Mouse (Mus musculus) liver, adult (tissue): ENCODE measurements around the gene Faim2.

Experiments used
- GATA4 ChIP-seq: IDR thresholded peaks from 2 replicates; pipeline ENCODE4 v1.6.1; 2014; ENCODE audit warnings: mild to moderate bottlenecking, low read length; ENCODE audit not compliant: insufficient replicate concordance

Gene Faim2

DNA sequence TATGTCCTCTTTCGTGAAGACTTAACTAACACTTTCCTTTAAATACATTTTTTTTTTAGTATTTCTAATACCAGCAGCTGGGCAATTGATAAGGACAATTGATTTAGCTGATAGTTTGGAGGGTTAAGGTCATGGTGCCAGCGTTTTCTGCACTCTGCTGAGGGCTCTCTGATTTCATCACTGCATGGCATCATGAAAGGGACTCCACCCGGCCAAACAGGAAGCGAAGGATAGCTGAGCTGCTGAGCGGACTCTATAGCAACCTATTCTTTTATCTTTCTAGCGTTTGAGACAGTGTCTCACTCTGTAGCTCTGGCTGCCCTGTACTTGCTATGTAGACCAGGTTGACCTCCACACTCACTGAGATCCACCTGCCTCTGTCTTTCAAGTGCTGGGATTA is 43.2 kb downstream of the Faim2 start:
- no peak for TF ChIP-seq GATA4

GRCm38 (mm10) chr15:99475814-99476213 is 52.2 kb downstream of the Faim2 start:
- TF ChIP-seq GATA4 = no peak

DNA sequence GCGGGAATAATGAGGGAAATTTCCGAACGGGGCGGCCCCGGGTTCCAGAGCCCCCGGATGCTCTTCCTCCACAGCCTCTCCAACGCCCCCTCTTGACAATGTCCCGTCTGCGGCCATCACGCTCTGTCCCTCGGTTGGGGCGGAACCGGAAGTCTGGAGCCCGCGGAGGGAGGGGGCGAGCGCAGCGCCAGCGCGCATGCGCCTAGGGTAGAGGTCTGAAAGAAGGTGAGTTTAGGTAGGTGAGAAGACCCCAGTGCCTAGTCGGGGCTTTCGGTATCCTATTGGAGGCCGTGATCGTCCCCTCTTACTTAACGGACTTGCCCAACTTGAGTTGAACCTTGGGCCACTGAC is 53.4 kb downstream of the Faim2 start, which contains the start of gene Bcdin3d:
Gene Bcdin3d (minus strand): TSS at position 155 of the 351 bp plus-strand sequence.
- TF ChIP-seq GATA4 = no peak

DNA sequence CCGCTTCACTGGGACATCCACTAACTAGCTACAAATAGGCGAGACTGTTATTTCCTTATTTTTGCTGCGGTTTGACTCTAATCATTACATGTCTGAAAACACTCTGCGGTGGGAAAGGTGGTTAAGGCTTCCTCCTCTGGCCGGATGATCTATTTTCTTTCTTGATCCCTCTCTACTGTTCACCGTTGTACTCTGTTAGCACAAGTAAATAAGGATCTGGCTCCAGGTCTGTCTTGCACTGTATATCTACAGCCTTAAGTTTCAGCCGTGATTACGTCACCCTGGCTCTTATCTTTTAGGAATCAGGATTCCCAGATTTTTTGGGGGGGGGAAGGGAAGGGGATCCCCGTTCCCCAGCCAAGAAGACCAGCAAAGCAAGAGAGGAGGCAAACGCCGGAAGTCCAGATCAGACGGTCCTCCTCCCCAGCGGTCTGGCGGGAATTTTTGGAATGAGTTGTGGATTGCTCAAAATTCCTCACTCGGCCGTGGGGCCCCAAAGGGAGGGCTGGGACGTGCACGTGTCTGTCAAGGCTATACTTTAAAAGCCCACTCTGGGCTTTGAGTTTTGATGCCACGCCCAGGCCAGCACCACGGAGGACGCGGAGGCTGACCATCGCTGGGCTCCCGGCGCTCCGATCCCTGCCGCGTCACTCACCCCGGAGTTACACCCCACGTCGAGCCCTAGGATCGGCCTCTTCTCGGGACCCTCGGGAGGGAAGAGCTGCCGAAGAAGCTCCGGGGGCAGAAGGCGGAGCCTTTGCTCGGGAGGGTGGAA is 54.0 kb downstream of the Faim2 start:
- TF ChIP-seq GATA4 = peak; percentile 31; the same call in 1 of the 2 replicates

- TF ChIP-seq GATA4 = no peak
These were observed 55.0 kb downstream of the Faim2 start for GRCm38 (mm10) chr15:99472972-99473371.

DNA sequence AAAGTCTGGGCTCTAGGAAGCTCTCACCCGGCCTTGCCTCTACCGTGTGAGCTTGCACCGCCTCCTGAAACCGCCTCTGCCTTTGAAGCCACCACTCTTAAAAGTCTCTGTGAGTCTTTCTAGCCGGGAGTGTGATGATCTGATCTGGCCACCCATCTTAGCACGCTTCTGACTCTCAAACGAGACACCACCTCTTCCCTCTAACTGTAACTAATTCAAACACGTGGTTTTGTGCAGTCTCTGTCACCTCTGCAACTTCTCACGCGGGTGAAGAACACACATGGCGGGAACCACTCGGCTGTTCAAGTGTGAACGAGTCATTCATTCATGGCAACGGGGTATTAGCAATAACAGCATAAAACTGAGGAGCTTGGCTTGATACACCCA is 56.3 kb downstream of the Faim2 start:
- TF ChIP-seq GATA4 = no peak

DNA sequence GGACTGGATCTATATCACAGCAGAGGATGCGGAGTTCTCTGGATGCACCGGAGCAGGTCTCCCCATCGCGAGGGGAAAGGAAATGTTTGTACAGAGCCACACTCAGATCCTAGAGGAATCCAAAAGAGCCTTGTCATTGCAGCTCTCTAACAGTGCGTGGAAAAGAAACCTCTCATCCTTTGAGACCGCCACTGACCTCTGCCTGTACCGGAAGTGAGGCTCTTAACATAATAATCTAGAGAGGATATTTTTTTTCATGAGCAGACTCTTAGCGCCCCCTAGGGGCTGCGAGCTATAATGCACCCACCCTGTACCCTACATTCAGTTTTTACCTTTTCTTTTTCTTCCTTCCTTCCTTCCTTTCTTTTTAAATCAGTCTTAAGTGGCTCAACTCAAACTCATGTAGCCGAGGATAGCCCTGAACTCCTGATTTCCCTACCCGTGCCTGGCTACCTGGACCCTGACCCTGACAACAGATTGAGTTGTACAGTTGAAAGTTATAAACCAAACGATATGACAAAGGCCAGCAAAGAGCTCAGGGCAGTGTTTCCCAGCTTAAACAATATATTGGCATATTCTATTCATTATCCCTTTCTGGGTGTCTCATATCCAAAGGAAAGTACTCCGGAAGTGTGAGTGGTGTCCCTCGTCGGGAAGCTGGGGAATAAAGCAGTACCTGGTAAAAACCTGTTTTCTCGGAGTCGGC is 56.8 kb downstream of the Faim2 start:
- no peak for TF ChIP-seq GATA4

DNA sequence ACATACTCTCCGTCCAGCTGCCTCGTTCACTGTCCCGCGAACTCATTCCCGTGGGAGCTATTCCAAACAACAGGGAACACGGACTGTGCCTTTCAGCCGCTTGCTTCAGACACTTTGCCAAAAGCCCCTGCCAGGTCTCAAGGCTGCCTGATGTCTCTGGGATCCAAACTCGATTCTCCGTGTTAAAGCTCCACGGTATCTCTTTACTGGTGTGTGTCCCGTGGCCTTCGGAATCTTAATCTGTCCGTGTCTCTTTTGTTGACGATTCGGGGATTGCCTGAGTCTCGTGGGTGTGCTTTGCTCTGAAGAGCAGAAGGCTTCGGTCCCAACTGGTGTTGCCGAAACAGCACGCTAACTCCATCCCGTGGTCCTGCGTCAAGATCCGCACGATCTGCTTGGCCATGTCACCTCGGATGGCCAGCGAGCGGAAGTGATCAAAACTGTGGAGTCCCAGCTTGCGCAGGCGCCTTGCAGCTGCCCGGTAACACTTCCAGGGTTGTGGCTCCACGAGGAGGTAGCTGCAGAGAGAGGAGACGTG is 57.7 kb downstream of the Faim2 start:
- TF ChIP-seq GATA4 = no peak

DNA sequence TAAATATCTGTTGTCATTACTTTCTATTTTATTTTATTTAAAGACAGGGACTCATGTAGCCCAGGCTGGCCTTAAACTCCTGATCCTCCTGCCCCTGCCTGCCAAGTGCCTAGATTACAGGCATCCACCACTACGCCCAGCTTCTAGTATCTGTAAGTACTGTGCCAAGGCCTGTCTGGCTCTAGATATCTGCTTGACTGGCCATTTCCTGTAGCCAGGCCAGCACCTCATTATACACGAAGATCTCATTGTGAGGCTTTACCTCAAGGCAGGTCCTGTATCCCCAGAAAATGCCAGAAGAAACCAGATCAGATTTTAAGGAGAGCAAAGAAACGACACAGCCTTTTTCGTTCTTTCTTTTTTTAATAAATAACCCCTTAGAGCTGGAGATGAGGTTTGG is 58.2 kb downstream of the Faim2 start:
- TF ChIP-seq GATA4 = no peak

DNA sequence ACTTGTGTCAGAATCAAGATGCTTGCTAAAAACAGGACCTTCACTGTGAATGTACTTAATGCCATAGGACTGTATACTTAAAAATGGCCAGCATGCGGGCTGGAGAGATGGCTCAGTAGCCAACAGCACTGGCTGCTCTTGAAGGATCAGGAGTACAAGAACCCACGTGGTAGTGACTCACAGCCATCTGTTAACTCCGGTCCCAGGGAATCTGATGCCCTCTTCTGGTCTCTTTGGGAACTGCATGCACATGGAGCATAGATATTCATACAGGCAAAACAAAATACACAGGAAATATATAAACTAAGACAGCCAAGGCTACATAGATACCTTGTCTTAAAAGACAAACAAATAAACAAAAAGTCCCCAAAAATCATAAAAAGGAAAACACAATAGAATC is 58.9 kb downstream of the Faim2 start:
- TF ChIP-seq GATA4 = no peak

- TF ChIP-seq GATA4 = no peak
These were observed 64.8 kb downstream of the Faim2 start for GRCm38 (mm10) chr15:99463194-99463593.

DNA sequence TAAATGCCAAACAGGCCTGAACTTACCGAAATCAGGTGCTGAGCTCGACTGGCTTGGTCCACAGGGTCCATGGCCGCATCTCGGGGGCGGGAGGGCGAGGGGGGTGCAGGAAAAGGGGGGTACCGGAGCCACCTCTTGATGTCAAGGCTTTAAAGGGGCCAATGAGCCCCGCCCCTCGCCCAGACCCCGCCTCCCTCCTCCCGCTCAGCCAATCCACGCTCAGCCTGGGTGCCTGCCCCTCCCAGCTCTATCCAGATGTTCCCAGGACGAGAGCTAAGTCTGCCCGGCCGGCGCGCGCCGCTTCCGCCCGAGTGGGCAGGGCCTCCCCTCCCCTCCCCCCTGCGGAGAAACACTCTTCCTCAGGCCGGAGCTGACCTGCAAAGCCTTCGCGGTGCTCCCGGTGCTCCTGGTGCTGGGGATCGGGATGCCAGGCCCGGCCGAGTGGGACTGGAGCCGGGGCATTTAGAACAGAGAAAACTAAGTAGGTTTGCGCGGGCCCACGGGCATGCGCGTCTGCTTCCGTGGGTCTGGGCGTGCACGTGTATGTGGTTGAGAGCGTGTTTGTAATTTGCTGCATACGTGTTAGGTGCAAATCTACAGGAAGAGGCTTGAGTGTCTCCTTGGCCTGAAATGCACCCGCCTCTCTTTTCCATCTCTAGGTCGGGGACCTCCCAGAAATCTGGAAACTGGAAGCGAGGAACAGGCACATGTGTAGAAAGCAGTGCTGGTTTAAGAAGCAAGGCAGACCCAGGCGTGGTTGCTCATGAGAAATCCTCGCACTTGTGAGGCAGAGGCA is 70.2 kb downstream of the Faim2 start, which contains the start of gene Nckap5l:
Gene Nckap5l (minus strand): TSS at position 143 of the 796 bp plus-strand sequence.
- TF ChIP-seq GATA4 = no peak; the same call in 1 of the 2 replicates

- no peak for TF ChIP-seq GATA4
These were observed 70.9 kb downstream of the Faim2 start for GRCm38 (mm10) chr15:99456963-99457605.

GRCm38 (mm10) chr15:99456338-99456962 is 71.5 kb downstream of the Faim2 start:
- no peak for TF ChIP-seq GATA4
